Mouse (Mus musculus) lung, adult 2 months (tissue): ENCODE measurements around the gene Wdr53.

Experiments used
- CTCF ChIP-seq: fragments of 200-500 bp; IDR thresholded peaks from 2 replicates; pipeline ENCODE4 v1.5.1; 2011; ENCODE audit warnings: mild to moderate bottlenecking, low read length, control low read depth; ENCODE audit not compliant: insufficient read depth
- POLR2A ChIP-seq: fragments of 200-500 bp; IDR thresholded peaks from 2 replicates; pipeline ENCODE4 v1.6.1; 2011; ENCODE audit warnings: low read depth, mild to moderate bottlenecking, control low read depth, low read length, borderline replicate concordance; ENCODE audit errors: extremely low read depth

DNA sequence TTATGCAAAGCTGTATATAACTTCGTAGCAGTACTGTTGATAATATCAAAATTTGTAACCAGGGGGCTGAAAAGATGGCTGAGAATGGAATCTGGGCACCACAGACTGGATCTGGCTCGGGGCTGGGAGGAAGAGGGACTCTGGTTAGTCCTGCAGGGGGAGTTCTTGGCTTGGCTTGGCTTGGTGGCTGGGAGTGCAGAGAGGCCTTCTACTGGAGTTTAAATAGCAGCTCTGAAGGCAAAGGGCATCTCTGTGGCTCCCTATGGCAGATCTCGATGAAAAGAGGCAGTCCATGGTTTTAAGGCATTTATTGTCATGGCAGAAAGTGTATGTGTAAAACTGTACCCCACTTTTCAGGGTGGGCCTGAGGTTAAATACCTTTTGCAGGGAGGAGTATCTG lies 42.1 kb upstream of the Wdr53 start:
- TF ChIP-seq CTCF (peak; percentile 39; the same call in 1 of the 2 replicates), POLR2A (no peak)
